Comparison of ENCODE assay signal across 10 mouse cellular contexts in the genomic region with DNA sequence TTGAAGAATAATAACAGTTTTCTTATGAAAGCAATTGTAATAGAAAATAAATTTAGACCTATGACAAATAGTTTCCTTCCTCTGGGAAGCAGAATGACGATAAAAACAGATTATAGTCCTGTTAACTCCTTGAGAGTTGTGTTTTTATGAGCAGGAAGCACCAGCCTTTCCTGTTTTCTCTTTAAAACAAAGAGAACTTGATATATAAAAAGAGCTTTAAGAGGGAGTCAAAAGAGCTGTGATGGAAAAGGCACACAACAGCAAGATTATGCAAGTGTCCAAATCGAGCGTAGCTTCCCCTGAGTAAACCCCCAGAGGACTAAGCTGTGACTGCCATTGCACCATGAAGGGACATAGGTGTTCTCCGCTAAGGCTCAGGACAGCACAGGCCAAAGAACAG. TPM values are rescaled to one million over a fixed set of nuclear protein-coding genes. Genes with fewer than 3 reads are reported as not detected.
DNase-seq lines count a peak whose midpoint lies in the region; ATAC-seq and TF ChIP-seq lines count a peak whose summit lies in the region.
"Had no signal": no experiment of that assay in that cellular context is flagged by ENCODE, and none has a peak within 500 bp of the region (broad histone marks: within the 10 kb centered on the region; RNA-seq: fewer than 3 reads in every experiment).

No protein-coding gene starts in this region.

- peak; percentile 58 for DNase-seq in kidney, adult 2 months
- no peak for DNase-seq in kidney, postnatal 4 days
- DNase-seq in midbrain, embryonic 10.5 days (ENCODE audit: low spot score), result no peak
- no peak for DNase-seq in layer of hippocampus, adult 9-11 months
- DNase-seq: gastrocnemius, postnatal 14 days had no signal

- TF ChIP-seq POLR2A in kidney, adult 2 months (IDR thresholded peaks at IDR 0.05; ENCODE audit: low read depth, low read length), result no peak
- TF ChIP-seq POLR2A in small intestine, adult 2 months (IDR thresholded peaks at IDR 0.05; ENCODE audit: low read depth, low read length), result no peak

- H3K9me3 ChIP-seq in midbrain, embryonic 15.5 days, result no peaks in the 10 kb centered on the region
- peaks cover 17% of the 10 kb centered on the region; the same call in 1 of the 2 replicates for H3K9me3 ChIP-seq in midbrain, embryonic 10.5 days (replicated peaks)
- no peaks in the 10 kb centered on the region for H3K9me3 ChIP-seq in heart, embryonic 13.5 days
- H3K9me3 ChIP-seq: kidney, embryonic 15.5 days had no signal

- 61% methylated on average over 4 of the region's 4 CpGs for WGBS in kidney, adult 2 months
- whole genome bisulfite sequencing in midbrain, embryonic 15.5 days, result 74% methylated on average over 4 of the region's 4 CpGs
- 82% methylated on average over 4 of the region's 4 CpGs for WGBS in midbrain, embryonic 10.5 days
- 57% methylated on average over 4 of the region's 4 CpGs for WGBS in heart, embryonic 13.5 days
- WGBS in small intestine, adult 2 months, result 74% methylated on average over 4 of the region's 4 CpGs

- no peak for ATAC-seq in midbrain, embryonic 15.5 days (replicated peaks)
- no peak for ATAC-seq in heart, embryonic 13.5 days (ENCODE audit: extremely low read depth, insufficient number of reproducible peaks, low FRiP score, low TSS enrichment)

- no peaks in the 10 kb centered on the region for H3K36me3 ChIP-seq in kidney, adult 2 months (ENCODE audit: control insufficient read depth, insufficient read depth, low read length)
- H3K36me3 ChIP-seq in midbrain, embryonic 15.5 days (replicated peaks), result no peaks in the 10 kb centered on the region; the same call in 1 of the 2 replicates
- H3K36me3 ChIP-seq in midbrain, embryonic 10.5 days, result peaks cover 47% of the 10 kb centered on the region
- H3K36me3 ChIP-seq in heart, embryonic 13.5 days, result no peaks in the 10 kb centered on the region
- H3K36me3 ChIP-seq in small intestine, adult 2 months (ENCODE audit: control insufficient read depth, insufficient read depth, low read length), result no peaks in the 10 kb centered on the region

- H3K9ac ChIP-seq in midbrain, embryonic 15.5 days, result no peak overlapping the region
- no peak overlapping the region for H3K9ac ChIP-seq in heart, embryonic 13.5 days
- H3K9ac ChIP-seq: kidney, embryonic 15.5 days had no signal

- no peaks in the 10 kb centered on the region for H3K27me3 ChIP-seq in kidney, adult 2 months (replicated peaks; ENCODE audit: control insufficient read depth, insufficient read depth, low read length)
- H3K27me3 ChIP-seq in midbrain, embryonic 15.5 days (replicated peaks), result no peaks in the 10 kb centered on the region
- no peaks in the 10 kb centered on the region for H3K27me3 ChIP-seq in midbrain, embryonic 10.5 days (ENCODE audit: low read depth, poor library complexity, severe bottlenecking)
- H3K27me3 ChIP-seq in heart, embryonic 13.5 days (replicated peaks), result no peaks in the 10 kb centered on the region
- H3K27me3 ChIP-seq in small intestine, adult 2 months (ENCODE audit: control insufficient read depth, insufficient read depth, low read length), result no peaks in the 10 kb centered on the region
- H3K27me3 ChIP-seq: kidney, embryonic 15.5 days had no signal

- H3K4me1 ChIP-seq in kidney, adult 2 months (ENCODE audit: control insufficient read depth, insufficient read depth, low read length), result no peaks in the 10 kb centered on the region
- no peaks in the 10 kb centered on the region; the same call in 1 of the 2 replicates for H3K4me1 ChIP-seq in midbrain, embryonic 15.5 days
- H3K4me1 ChIP-seq in midbrain, embryonic 10.5 days, result no peaks in the 10 kb centered on the region
- H3K4me1 ChIP-seq in heart, embryonic 13.5 days, result peaks cover 27% of the 10 kb centered on the region
- H3K4me1 ChIP-seq in small intestine, adult 2 months (ENCODE audit: control insufficient read depth, insufficient read depth, insufficient read length, low read length), result peaks cover 6% of the 10 kb centered on the region

- no peak overlapping the region for H3K4me3 ChIP-seq in kidney, adult 2 months (ENCODE audit: insufficient read depth, low read depth, low read length)
- H3K4me3 ChIP-seq in midbrain, embryonic 15.5 days, result no peak overlapping the region
- H3K4me3 ChIP-seq in midbrain, embryonic 10.5 days, result no peak overlapping the region
- H3K4me3 ChIP-seq in heart, embryonic 13.5 days, result no peak overlapping the region
- no peak overlapping the region for H3K4me3 ChIP-seq in small intestine, adult 2 months (ENCODE audit: low read depth, low read length)
- H3K4me3 ChIP-seq: kidney, embryonic 15.5 days had no signal

- H3K27ac ChIP-seq in kidney, adult 2 months (ENCODE audit: insufficient read depth, low read depth, low read length), result peak overlapping the region; percentile 15; the same call in 1 of the 2 replicates
- H3K27ac ChIP-seq in midbrain, embryonic 15.5 days, result 0 out of 2 replicates have a peak overlapping the region, but pooled peaks have one; percentile 6
- no peak overlapping the region for H3K27ac ChIP-seq in midbrain, embryonic 10.5 days (replicated peaks)
- peak overlapping the region; percentile 58 for H3K27ac ChIP-seq in heart, embryonic 13.5 days (replicated peaks)
- peak overlapping the region; percentile 47 for H3K27ac ChIP-seq in small intestine, adult 2 months (ENCODE audit: insufficient read depth, low read depth, low read length)
- H3K27ac ChIP-seq: kidney, embryonic 15.5 days had no signal

- TF ChIP-seq CTCF in kidney, adult 2 months (conservative IDR thresholded peaks at IDR 0.05; ENCODE audit: insufficient read depth, insufficient read length, low read depth, low read length), result no peak
- TF ChIP-seq CTCF in small intestine, adult 2 months (IDR thresholded peaks at IDR 0.05; ENCODE audit: extremely low read depth, insufficient read length, insufficient replicate concordance, low read depth, low read length), result no peak

- no peak overlapping the region for H3K4me2 ChIP-seq in midbrain, embryonic 15.5 days
- H3K4me2 ChIP-seq in heart, embryonic 13.5 days, result no peak overlapping the region
- H3K4me2 ChIP-seq: kidney, embryonic 15.5 days had no signal

RNA-seq across cellular contexts. Expression of a gene that starts 9.9 kb away (rescaled TPM):
- polyA plus RNA-seq in kidney, adult 2 months (2012; rRNA removed), result 23.7 and 29.7 TPM in 2 replicates
- 391 and 416 TPM in 2 replicates for polyA plus RNA-seq in midbrain, embryonic 15.5 days (2015; fragmentation: Nextera tagmentation; extraction: Ambion mirVana)
- polyA plus RNA-seq in midbrain, embryonic 10.5 days (2016; fragmentation: Nextera tagmentation; extraction: Ambion mirVana), result 198 and 207 TPM in 2 replicates
- polyA plus RNA-seq in heart, embryonic 13.5 days (2015; fragmentation: Nextera tagmentation; extraction: Ambion mirVana), result 59.6 and 61.8 TPM in 2 replicates
- 227 and 679 TPM in 2 replicates for polyA plus RNA-seq in small intestine, adult 2 months (2012; rRNA removed)

RNA-seq across cellular contexts. Expression of a gene that starts 39.7 kb away (rescaled TPM):
- not detected in 2 replicates for polyA plus RNA-seq in kidney, adult 2 months (2012; rRNA removed)
- polyA plus RNA-seq in midbrain, embryonic 15.5 days (2015; fragmentation: Nextera tagmentation; extraction: Ambion mirVana), result 2.0 TPM in 1 of 2 replicates, not detected in the other
- polyA plus RNA-seq in midbrain, embryonic 10.5 days (2016; fragmentation: Nextera tagmentation; extraction: Ambion mirVana), result 0.40 TPM in 1 of 2 replicates, not detected in the other
- polyA plus RNA-seq in heart, embryonic 13.5 days (2015; fragmentation: Nextera tagmentation; extraction: Ambion mirVana), result 0.32 and 0.65 TPM in 2 replicates
- 251 and 276 TPM in 2 replicates for polyA plus RNA-seq in small intestine, adult 2 months (2012; rRNA removed)
- polyA plus RNA-seq: testis, adult 2 months had no signal

Comparison
In these comparisons a context has a peak if more than half of its experiments do, and no peak if none do; other contexts are left out.
1. RNA of a gene that starts 39.7 kb away (polyA plus RNA-seq): 251 to 276 TPM in small intestine, adult 2 months; 2.0 TPM in midbrain, embryonic 15.5 days, 0.32 to 0.65 TPM in heart, embryonic 13.5 days, not detected in kidney, adult 2 months and 0.40 TPM in midbrain, embryonic 10.5 days; every median in the first group is over 10 times any median in the second.